Mouse (Mus musculus) spleen, adult 2 months (tissue): ENCODE results near the gene Snrpb2.

Experiments used
- CTCF ChIP-seq: fragments of 200-500 bp; IDR thresholded peaks from 2 replicates; pipeline ENCODE4 v1.5.1; 2011; ENCODE audit warnings: mild to moderate bottlenecking, inconsistent platforms; ENCODE audit not compliant: insufficient read depth, insufficient read length, insufficient replicate concordance; ENCODE audit errors: extremely low read depth
- POLR2A ChIP-seq: fragments of 200-500 bp; IDR thresholded peaks from 2 replicates; pipeline ENCODE4 v1.6.1; 2011; ENCODE audit warnings: low read depth, low read length, inconsistent platforms

- no peak for TF ChIP-seq CTCF
- no peak for TF ChIP-seq POLR2A
Measured at GRCm38 (mm10) chr2:143032378-143033255, 30.2 kb upstream of the Snrpb2 start.
